Mouse (Mus musculus) retina, postnatal 1 day (tissue): ENCODE data around the gene Plppr5.
A peak's percentile ranks its signal among the peaks of the same experiment; 100 is the strongest.

Experiments used
- DNase-seq: peaks from one replicate; pipeline ENCODE4 v3.0.0-alpha.2; 2012

Plppr5 gene

DNA sequence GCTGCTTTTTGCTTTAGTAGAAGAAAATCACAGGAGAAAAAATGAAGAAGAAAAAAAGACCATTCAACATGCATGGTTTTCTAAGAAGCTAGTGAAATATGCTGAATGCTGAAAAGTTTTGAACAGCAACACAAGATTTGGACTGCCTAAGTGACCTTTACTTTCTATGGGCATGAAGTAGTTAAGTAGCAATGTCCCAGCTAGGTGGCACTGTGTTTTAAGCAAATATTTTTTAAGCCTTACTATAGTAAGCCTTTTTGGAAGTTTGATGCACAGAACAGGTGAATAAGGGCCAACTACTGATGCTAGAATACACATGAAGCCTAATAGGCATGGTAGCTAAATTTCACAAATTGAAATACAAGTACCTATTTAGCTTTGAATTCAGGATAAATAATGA, 134.2 kb downstream of the Plppr5 start:
- DNase-seq, result no peak

- no peak for DNase-seq
Measured at GRCm38 (mm10) chr3:117716534-117717280, 142.1 kb downstream of the Plppr5 start.

DNA sequence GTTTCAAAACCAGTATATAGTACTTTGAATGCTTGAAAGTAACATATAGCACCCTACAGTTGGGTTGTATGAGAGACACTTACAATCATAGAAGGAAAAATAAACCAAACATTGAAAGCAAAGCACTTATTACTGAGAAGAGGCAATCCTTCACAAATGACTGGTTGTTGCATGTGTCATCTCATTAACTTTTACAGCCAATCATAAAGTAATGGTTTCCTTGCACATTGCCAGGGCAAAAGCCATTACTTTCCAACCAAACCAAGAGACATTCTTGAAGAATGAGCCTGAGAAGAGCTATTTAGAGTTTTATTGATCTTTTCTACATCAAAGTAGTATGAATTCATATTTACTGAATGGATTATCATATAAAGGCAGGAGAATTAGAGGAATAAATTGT, 148.8 kb downstream of the Plppr5 start:
- no peak for DNase-seq

DNA sequence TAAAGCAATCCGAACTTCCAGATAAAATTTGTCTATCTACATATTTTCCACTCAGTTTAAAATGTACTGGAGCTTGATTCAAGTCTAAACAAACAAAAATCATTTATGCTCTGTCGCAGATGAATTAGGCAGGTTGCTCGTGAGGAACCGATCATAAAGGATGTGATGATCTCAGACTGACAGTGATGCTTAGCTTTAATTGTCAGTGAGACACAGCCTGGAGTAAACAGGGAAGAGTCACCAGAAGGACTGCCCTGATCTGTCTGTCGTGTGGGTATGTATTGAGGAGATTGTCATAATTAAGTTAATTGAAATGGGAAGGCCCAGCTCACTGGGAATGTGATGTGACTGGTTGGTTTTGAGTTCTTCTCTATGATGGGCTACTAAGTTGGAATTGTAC, 149.9 kb downstream of the Plppr5 start:
- DNase-seq, result peak; percentile 85

DNA sequence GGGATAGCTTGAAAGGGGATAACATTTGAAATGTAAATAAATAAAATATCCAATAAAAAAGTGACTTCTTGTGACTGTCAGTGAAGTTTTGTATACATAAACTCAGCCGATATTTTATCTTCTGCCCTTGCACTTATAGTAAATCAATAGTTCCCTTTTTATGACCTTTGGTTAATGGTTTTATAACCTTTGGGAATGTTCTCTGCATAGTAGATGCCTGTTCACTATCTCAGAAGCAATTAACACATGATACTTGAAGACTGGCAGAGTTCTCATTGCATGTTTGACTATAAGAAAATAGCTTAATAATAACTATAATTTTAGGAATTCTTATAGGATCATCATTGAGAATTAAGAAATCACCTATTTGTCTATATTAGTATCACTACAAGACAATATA, 150.9 kb downstream of the Plppr5 start:
- no peak for DNase-seq

DNA sequence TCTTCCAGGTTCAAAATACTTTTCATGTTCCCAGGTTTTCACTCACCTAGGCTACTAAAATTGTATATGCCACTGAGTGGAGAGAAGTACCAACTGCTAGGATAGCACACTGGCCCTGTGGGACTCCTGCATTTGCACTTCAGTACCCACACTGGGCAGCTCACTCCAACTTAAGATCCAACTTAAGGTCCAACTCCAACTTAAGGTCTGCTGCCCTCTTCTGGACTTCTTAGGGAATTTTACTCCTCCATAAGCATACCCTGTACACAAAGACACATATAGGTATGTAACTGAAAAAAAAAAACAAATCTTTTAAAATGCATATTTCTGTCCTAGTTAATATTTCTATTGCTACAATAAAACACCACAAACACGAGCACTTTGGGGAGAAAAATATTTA, 153.5 kb downstream of the Plppr5 start:
- peak; percentile 42 for DNase-seq

- no peak for DNase-seq
Measured at GRCm38 (mm10) chr3:117729121-117730072, 154.8 kb downstream of the Plppr5 start.

GRCm38 (mm10) chr3:117731545-117731944, 156.9 kb downstream of the Plppr5 start:
- DNase-seq, result peak; percentile 29

- no peak for DNase-seq
Measured at GRCm38 (mm10) chr3:117732661-117733060, 158.0 kb downstream of the Plppr5 start.
